In the genomic region with DNA sequence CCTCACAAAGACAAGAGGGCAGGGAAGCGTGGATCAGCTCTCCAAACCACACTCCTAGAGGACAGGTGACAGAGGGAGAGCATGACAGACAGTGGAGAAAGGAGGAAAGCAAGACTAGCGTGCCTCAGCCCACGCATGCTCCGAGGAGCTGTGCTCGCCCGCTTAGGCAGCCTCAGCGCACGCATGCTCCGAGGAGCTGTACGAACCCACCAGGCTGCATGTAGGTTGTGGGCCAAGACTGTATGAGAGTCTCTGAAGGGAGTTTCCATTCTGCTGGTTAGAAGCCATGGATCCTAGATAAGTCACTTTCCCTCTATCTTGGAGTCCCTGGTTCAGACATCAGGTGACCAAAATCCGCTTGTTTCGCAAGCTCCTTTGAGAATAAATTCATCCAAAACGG, we compare ENCODE assay signal across 8 mouse cellular contexts. TPM values are rescaled to one million over a fixed set of nuclear protein-coding genes. Genes with fewer than 3 reads are reported as not detected.
DNase-seq lines count a peak whose midpoint lies in the region; ATAC-seq and TF ChIP-seq lines count a peak whose summit lies in the region.

No protein-coding gene starts in this region.

- peak; percentile 58 for ATAC-seq in granulocyte monocyte progenitor cell, adult 5-6 weeks (replicated peaks; ENCODE audit: poor library complexity, severe bottlenecking)
- peak; percentile 93 for ATAC-seq in neural tube, embryonic 13.5 days (ENCODE audit: low read depth)

- peak; percentile 41; the same call in 1 of the 2 replicates for TF ChIP-seq POLR2A in brain, embryonic 14.5 days (IDR thresholded peaks at IDR 0.05; ENCODE audit: borderline replicate concordance, extremely low read depth, insufficient read depth, insufficient read length, poor library complexity, severe bottlenecking)

- TF ChIP-seq CTCF in brain, embryonic 14.5 days (IDR thresholded peaks at IDR 0.05; ENCODE audit: borderline replicate concordance, extremely low read depth, insufficient read depth, insufficient read length) = no peak

- no peaks in the 10 kb centered on the region for H3K36me3 ChIP-seq in neural tube, embryonic 13.5 days

- H3K9ac ChIP-seq in neural tube, embryonic 13.5 days = peak overlapping the region; percentile 63

- peak; percentile 27 for DNase-seq in adrenal gland, postnatal 14 days
- no peak for DNase-seq in adrenal gland, postnatal 25 days
- peak; percentile 95 for DNase-seq in brain, embryonic 14.5 days (ENCODE audit: low read depth)
- peak; percentile 60 to 72 for DNase-seq in left cerebral cortex, postnatal 36 days (ENCODE audit: low spot score in 2 of 2)
- no peak for DNase-seq in gastrocnemius, postnatal 36 days
- no peak for DNase-seq in lung, postnatal 36 days

- H3K9me3 ChIP-seq in neural tube, embryonic 13.5 days = no peaks in the 10 kb centered on the region

- H3K4me1 ChIP-seq in neural tube, embryonic 13.5 days (replicated peaks) = peaks cover 27% of the 10 kb centered on the region

- peak overlapping the region; percentile 51 for H3K4me2 ChIP-seq in neural tube, embryonic 13.5 days

- WGBS in neural tube, embryonic 13.5 days = 7% methylated on average over 13 of the region's 13 CpGs

- intact Hi-C loops in left cerebral cortex, postnatal 36 days (cut with DNase I) = no loop called here
- intact Hi-C loops in gastrocnemius, postnatal 36 days (cut with DNase I) = no loop called here

- H3K27me3 ChIP-seq in neural tube, embryonic 13.5 days = no peaks in the 10 kb centered on the region

- peak overlapping the region; percentile 21 for H3K4me3 ChIP-seq in neural tube, embryonic 13.5 days

- H3K27ac ChIP-seq in neural tube, embryonic 13.5 days (replicated peaks) = peak overlapping the region; percentile 83

RNA-seq across cellular contexts. Expression of a gene that starts 29.8 kb away (rescaled TPM):
- total RNA-seq in adrenal gland, postnatal 14 days (2021) = 13.7 and 14.3 TPM in 2 replicates
- total RNA-seq in adrenal gland, postnatal 25 days (2021) = 13.4 and 14.7 TPM in 2 replicates
- polyA plus RNA-seq in brain, embryonic 14.5 days (2012; rRNA removed) = 18.8 and 34.8 TPM in 2 replicates
- not detected in 2 replicates for total RNA-seq in granulocyte monocyte progenitor cell, adult 5-6 weeks (2014; fragmentation: Nextera tagmentation)
- not detected in 2 replicates for total RNA-seq in granulocyte monocyte progenitor cell, adult 5-6 weeks (2017)
- 100 to 1,000 TPM in 1 of 2 experiments, 10 to 100 TPM in 1; 95.3 to 117 TPM for total RNA-seq in left cerebral cortex, postnatal 36 days (2021)
- polyA plus RNA-seq in neural tube, embryonic 13.5 days (2015; fragmentation: Nextera tagmentation; extraction: Ambion mirVana) = 26.4 and 28.0 TPM in 2 replicates
- 1 to 10 TPM; 4.6 to 6.0 TPM for total RNA-seq in gastrocnemius, postnatal 36 days (2021)

RNA-seq across cellular contexts. Expression of a gene that starts 40.2 kb away (rescaled TPM):
- total RNA-seq in adrenal gland, postnatal 14 days (2021) = 97.8 and 99.6 TPM in 2 replicates
- total RNA-seq in adrenal gland, postnatal 25 days (2021) = 84.6 and 98.9 TPM in 2 replicates
- polyA plus RNA-seq in brain, embryonic 14.5 days (2012; rRNA removed) = 98.7 and 107 TPM in 2 replicates
- 17.8 and 19.6 TPM in 2 replicates for total RNA-seq in granulocyte monocyte progenitor cell, adult 5-6 weeks (2014; fragmentation: Nextera tagmentation)
- total RNA-seq in granulocyte monocyte progenitor cell, adult 5-6 weeks (2017) = 19.5 and 27.4 TPM in 2 replicates
- 100 to 1,000 TPM; 119 to 121 TPM for total RNA-seq in left cerebral cortex, postnatal 36 days (2021)
- polyA plus RNA-seq in neural tube, embryonic 13.5 days (2015; fragmentation: Nextera tagmentation; extraction: Ambion mirVana) = 60.9 and 67.1 TPM in 2 replicates
- total RNA-seq in gastrocnemius, postnatal 36 days (2021) = 100 to 1,000 TPM; 149 to 179 TPM

Comparison
In these comparisons a context has a peak if more than half of its experiments do, and no peak if none do; other contexts are left out.
1. DNase-seq: peak in adrenal gland, postnatal 14 days (single experiment), brain, embryonic 14.5 days (single experiment) and left cerebral cortex, postnatal 36 days (2 of 2); none in adrenal gland, postnatal 25 days (single experiment), gastrocnemius, postnatal 36 days (0 of 2) and lung, postnatal 36 days (single experiment).
2. RNA of a gene that starts 29.8 kb away (total RNA-seq): 95.3 to 117 TPM in left cerebral cortex, postnatal 36 days, 13.7 to 14.3 TPM in adrenal gland, postnatal 14 days, 13.4 to 14.7 TPM in adrenal gland, postnatal 25 days and 4.6 to 6.0 TPM in gastrocnemius, postnatal 36 days; not detected in granulocyte monocyte progenitor cell, adult 5-6 weeks; every median in the first group is over 4 times any median in the second.